Mouse (Mus musculus) spleen, adult 2 months (tissue): ENCODE data around the gene Srgap3.

Experiments
- CTCF ChIP-seq: fragments of 200-500 bp; IDR thresholded peaks from 2 replicates; pipeline ENCODE4 v1.5.1; 2011; ENCODE audit warnings: mild to moderate bottlenecking, inconsistent platforms; ENCODE audit not compliant: insufficient read depth, insufficient read length, insufficient replicate concordance; ENCODE audit errors: extremely low read depth
- POLR2A ChIP-seq: fragments of 200-500 bp; IDR thresholded peaks from 2 replicates; pipeline ENCODE4 v1.6.1; 2011; ENCODE audit warnings: low read depth, low read length, inconsistent platforms

DNA sequence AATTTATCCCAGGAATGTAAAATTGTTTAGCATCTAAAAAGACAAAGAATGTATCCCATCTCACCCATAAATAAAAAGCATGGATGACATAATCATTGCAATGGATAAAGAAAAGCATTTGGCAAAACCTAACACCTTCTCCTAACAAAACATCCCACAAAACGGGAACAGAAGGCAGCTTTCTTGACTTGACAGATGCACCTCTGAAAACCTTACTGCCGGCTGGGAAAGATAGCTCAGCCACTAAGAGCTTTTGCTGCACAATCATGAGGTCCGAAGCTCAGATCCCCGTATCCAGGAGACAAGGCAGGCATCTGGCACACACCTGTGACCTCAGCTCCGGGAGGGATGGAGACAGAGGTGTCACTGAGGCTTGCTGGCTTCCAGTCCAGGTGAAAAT lies 213.1 kb downstream of the Srgap3 start:
- TF ChIP-seq CTCF (no peak), POLR2A (no peak)
